Mouse (Mus musculus): ENCODE data around the gene Siva1. TPM values are rescaled to one million over a fixed set of nuclear protein-coding genes. Genes with fewer than 3 reads are reported as not detected.

Gene Siva1
- total and polyA plus RNA-seq, 3 experiments, result 78.1 to 137 (median 135) TPM

DNA sequence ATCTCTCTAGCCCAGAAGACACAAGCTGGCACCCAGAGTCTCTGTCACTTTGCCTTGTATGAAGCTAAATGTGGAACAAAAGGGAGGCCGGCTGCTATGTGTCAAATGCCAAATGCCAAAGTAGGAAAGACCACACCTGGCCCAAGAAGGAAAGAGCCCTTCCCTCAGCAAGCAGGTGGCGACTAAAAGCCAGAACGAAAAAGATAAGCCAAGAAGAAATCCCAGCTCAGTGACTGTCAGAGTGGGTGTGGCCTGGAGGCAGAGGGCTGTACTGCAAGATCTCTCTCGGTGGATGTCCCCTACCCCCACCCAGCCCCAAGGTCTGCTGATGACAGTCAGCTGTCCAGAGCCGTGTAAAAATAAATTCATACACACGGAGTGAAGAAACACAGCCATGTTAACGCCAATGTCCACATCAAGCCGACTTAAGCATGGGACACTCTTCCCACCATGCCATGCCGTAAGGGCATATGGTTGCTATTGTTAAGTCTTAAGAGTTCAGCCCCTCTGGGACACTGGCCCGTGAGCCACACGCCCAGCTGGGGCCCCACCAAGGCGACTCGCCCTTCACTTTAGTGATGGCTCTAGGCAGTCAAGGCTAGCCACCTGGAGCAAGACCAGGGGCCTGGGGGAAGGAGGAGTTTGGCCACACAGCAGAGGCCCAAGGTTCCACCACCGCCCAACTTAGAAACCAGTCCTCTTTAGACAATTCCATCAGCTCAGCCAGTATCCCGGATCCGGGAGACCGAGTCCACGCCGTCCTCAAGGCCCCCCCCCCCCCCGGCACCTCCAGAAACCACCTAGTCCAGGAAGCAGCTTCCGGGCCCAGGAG is 28.5 kb downstream of the Siva1 start:
- no peak for TF ChIP-seq PAX5 (IDR thresholded peaks at IDR 0.05; ENCODE audit: low read length)
- TF ChIP-seq RCOR1 (conservative IDR thresholded peaks at IDR 0.05; ENCODE audit: low read depth, low read length), result no peak
- TF ChIP-seq RAD21 (IDR thresholded peaks at IDR 0.05; ENCODE audit: low read depth, low read length), result no peak
- TF ChIP-seq ETS1 (conservative IDR thresholded peaks at IDR 0.05; ENCODE audit: low read depth, low read length), result peak; percentile 46; the same call in 1 of the 2 replicates
- TF ChIP-seq ELF1 (IDR thresholded peaks at IDR 0.05; ENCODE audit: low read depth, low read length), result no peak
- TF ChIP-seq CTCF (conservative IDR thresholded peaks at IDR 0.05 in 1 of 2, IDR thresholded peaks at IDR 0.05 in 1 of 2; ENCODE audit: low read depth in 2 of 2, low read length in 2 of 2), result no peak
- TF ChIP-seq MAFK (IDR thresholded peaks at IDR 0.05; ENCODE audit: insufficient replicate concordance, low read length), result no peak
- TF ChIP-seq IRF4 (IDR thresholded peaks at IDR 0.05; ENCODE audit: low read depth, low read length), result 0 out of 2 replicates have a peak, but pooled peaks have one; percentile 7
- TF ChIP-seq POLR2A (IDR thresholded peaks at IDR 0.05; ENCODE audit: low read depth, low read length), result no peak
- no peak for TF ChIP-seq ZKSCAN1 (IDR thresholded peaks at IDR 0.05; ENCODE audit: borderline replicate concordance, low read depth, low read length)
- no peak for TF ChIP-seq ZC3H11A (IDR thresholded peaks at IDR 0.05; ENCODE audit: low read depth, low read length)
- TF ChIP-seq CHD2 (IDR thresholded peaks at IDR 0.05; ENCODE audit: low read length), result peak; percentile 31; the same call in 1 of the 2 replicates
- TF ChIP-seq BHLHE40 (IDR thresholded peaks at IDR 0.05; ENCODE audit: low read depth, low read length), result peak; percentile 74
- TF ChIP-seq E2F4 (IDR thresholded peaks at IDR 0.05; ENCODE audit: insufficient replicate concordance, low read depth, low read length), result no peak
- peak; percentile 86 for TF ChIP-seq MXI1 (IDR thresholded peaks at IDR 0.05; ENCODE audit: low read depth, low read length)
- TF ChIP-seq SMC3 (IDR thresholded peaks at IDR 0.05; ENCODE audit: low read depth, low read length), result no peak
- no peak for TF ChIP-seq USF2 (conservative IDR thresholded peaks at IDR 0.05; ENCODE audit: low read depth, low read length)
- no peak for TF ChIP-seq NELFE (IDR thresholded peaks at IDR 0.05; ENCODE audit: low read depth, low read length)
- TF ChIP-seq MAX (IDR thresholded peaks at IDR 0.05; ENCODE audit: low read length), result no peak
- TF ChIP-seq CHD1 (IDR thresholded peaks at IDR 0.05; ENCODE audit: low read depth, low read length), result no peak
- no peak for TF ChIP-seq JUN (IDR thresholded peaks at IDR 0.05; ENCODE audit: insufficient read depth, low read depth, low read length)
- TF ChIP-seq MAZ (IDR thresholded peaks at IDR 0.05; ENCODE audit: low read depth, low read length), result no peak
- TF ChIP-seq MEF2A (IDR thresholded peaks at IDR 0.05; ENCODE audit: borderline replicate concordance, low read depth, low read length), result 0 out of 2 replicates have a peak, but pooled peaks have one; percentile 24
- no peak for TF ChIP-seq USF1 (IDR thresholded peaks at IDR 0.05; ENCODE audit: low read depth, low read length)
- TF ChIP-seq TCF12 (IDR thresholded peaks at IDR 0.05; ENCODE audit: low read depth, low read length), result no peak
- TF ChIP-seq MYC (IDR thresholded peaks at IDR 0.05; ENCODE audit: low read depth, low read length), result no peak
- no peak for TF ChIP-seq JUND (conservative IDR thresholded peaks at IDR 0.05; ENCODE audit: low read depth, low read length)
- TF ChIP-seq TBP (conservative IDR thresholded peaks at IDR 0.05; ENCODE audit: low read depth, low read length), result no peak
- no peak for TF ChIP-seq EP300 (IDR thresholded peaks at IDR 0.05; ENCODE audit: low read length)
- peak; percentile 98 for TF ChIP-seq SIN3A (IDR thresholded peaks at IDR 0.05; ENCODE audit: low read length)
- TF ChIP-seq POLR2AphosphoS2 (IDR thresholded peaks at IDR 0.05; ENCODE audit: low read depth, low read length), result no peak
- no peak for TF ChIP-seq NRF1 (IDR thresholded peaks at IDR 0.05; ENCODE audit: low read depth, low read length)
- no peak for TF ChIP-seq ZMIZ1 (IDR thresholded peaks at IDR 0.05; ENCODE audit: low read depth, low read length)
- TF ChIP-seq ZNF384 (IDR thresholded peaks at IDR 0.05; ENCODE audit: low read depth, low read length), result no peak
- TF ChIP-seq HCFC1 (IDR thresholded peaks at IDR 0.05; ENCODE audit: low read depth, low read length), result no peak
- Histone ChIP-seq H3K27ac (ENCODE audit: insufficient read depth, low read depth) (peak overlapping the region; percentile 76), H3K4me1 (ENCODE audit: control insufficient read depth in 1 of 2, insufficient read depth in 2 of 2) (peaks cover 17 to 64% of the 10 kb centered on the region in 2 experiments), H3K9me3 (replicated peaks; ENCODE audit: low read length) (no peaks in the 10 kb centered on the region), H3K9ac (ENCODE audit: insufficient read depth, low read depth) (peak overlapping the region; percentile 91), H3K4me2 (ENCODE audit: insufficient read depth, low read depth, poor library complexity, severe bottlenecking) (peak overlapping the region; percentile 47), H3K79me2 (replicated peaks; ENCODE audit: control insufficient read depth, extremely low read depth, insufficient read depth, poor library complexity, severe bottlenecking) (peaks cover 28% of the 10 kb centered on the region), H3K4me3 (replicated peaks in 1 of 3; ENCODE audit: low read depth in 2 of 3, low read length in 2 of 3, poor library complexity in 1 of 3) (peak overlapping the region; percentile 76 to 99 (median 91)), H3K36me3 (replicated peaks in 1 of 2; ENCODE audit: control insufficient read depth in 1 of 2, insufficient read depth in 1 of 2, low read length in 1 of 2) (peaks cover 36 to 44% of the 10 kb centered on the region in 2 experiments), H3K27me3 (replicated peaks) (peaks cover 21% of the 10 kb centered on the region)
- dilution Hi-C loops (cut with MboI; ENCODE audit: extremely low pct_ligation_motif_present, extremely low pct_unique_long_range_greater_than_20kb, low sequenced_read_pairs) (no loop called here), in situ Hi-C loops (cut with MboI; ENCODE audit: low pct_ligation_motif_present, low pct_unique_long_range_greater_than_20kb, low sequenced_read_pairs) (no loop called here)
- peak; percentile 70 for DNase-seq (ENCODE audit: extremely low read depth)
